Mouse (Mus musculus): ENCODE data around the gene Tmem63b.
A peak's percentile ranks its signal among the peaks of the same experiment; 100 is the strongest.

The Tmem63b gene

DNA sequence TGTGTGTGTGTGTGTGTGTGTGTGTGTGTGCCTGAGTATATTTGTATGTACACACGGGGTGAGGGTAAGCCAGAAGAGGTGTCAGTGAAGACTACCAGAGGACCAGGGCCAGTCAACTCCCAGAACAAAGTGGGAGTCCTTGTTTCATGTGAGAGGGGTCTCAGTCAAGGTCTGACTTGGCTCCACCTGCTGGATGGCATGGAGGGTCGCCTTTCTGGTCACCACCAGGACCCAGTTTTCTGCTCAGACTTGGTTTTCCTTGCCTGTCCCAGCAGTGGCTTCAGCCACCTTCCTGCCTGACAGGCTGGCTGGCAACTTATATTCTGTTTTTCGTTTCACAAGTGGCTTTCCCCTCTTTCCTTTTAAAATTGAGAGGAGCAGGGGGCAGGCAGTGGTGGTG is 20.7 kb upstream of the Tmem63b start:
- no peak for DNase-seq (ENCODE audit: low read depth in 1 of 2, low spot score in 2 of 2)

DNA sequence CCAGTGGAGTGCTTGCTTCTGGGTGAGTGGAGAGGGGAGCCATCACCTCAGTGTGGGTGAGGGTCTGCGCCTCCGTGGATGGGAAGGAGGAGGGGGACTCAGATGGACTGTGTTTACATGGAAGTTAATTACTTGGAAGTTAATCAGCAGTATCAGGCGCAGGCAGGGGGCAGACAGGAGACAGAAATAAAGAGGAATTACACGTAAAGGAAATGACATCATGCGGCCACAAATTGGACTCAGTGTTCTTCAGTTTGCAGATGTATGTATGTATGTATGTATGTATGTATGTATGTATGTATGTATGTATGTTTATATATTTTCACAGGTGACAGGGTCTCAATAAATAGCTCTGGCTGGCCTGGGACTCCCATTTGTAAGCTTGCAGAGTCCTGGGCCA is 20.1 kb upstream of the Tmem63b start:
- no peak for DNase-seq (ENCODE audit: low read depth in 1 of 2, low spot score in 2 of 2)

DNA sequence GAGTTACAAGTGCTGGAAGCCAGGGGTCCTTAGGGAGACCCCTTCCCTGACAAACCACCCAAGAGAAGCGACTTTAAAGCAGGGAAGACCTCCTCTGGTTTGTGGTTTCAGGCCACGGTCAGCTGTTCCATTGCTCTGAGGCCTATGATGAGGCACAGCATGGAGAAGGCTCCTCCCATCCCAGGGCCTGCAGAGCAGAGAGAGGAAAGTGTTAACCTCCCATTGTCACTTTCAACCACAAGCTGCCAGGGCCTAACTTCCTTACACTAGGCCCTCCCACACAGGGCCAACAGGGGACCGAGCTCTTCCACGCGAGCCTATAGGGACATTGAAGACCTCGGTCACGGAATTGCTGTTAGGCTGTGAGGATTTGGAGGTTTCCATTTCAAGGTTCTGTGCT is 16.5 kb upstream of the Tmem63b start:
- DNase-seq (ENCODE audit: low read depth in 1 of 2, low spot score in 2 of 2) = peak; percentile 24 to 45

DNA sequence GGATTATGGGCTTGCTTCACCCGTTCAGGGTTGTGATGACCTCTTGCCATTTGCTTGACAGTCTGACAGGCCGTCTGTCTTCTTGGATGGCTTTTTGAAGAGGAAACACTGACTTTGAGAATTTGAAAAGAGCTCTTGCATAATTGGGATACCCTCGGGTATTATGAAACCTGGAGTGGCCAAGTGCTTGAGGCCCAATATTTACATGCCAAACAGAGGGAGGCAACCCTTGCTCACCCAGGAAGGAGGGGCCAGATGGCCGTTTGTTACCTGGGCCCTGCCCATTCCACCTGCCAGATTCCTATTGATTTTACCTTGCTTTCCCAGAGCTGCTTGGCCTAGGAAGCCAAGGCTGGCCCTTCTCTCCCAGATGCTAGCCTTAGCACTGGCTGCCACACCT is 15.5 kb upstream of the Tmem63b start:
- no peak for DNase-seq (ENCODE audit: low read depth in 1 of 2, low spot score in 2 of 2)

DNA sequence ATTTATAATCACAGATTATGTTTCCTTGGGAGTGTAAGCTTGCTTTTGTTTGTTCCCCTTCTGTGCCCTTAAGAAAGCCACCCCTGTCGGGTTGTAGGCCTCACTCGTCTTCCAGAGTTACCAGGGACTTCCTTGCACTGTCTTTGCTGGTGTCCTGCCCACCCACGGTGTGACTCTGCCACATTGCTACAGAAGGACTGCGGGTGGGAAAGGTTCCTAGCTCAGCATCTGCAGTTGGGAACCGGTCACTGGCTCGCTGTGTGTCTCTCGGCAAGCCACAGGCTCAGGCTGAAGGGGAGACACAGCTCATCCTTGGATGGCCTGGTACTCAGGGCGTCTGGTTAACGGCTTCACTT is 14.5 kb upstream of the Tmem63b start:
- no peak for DNase-seq (ENCODE audit: low read depth in 1 of 2, low spot score in 2 of 2)

DNA sequence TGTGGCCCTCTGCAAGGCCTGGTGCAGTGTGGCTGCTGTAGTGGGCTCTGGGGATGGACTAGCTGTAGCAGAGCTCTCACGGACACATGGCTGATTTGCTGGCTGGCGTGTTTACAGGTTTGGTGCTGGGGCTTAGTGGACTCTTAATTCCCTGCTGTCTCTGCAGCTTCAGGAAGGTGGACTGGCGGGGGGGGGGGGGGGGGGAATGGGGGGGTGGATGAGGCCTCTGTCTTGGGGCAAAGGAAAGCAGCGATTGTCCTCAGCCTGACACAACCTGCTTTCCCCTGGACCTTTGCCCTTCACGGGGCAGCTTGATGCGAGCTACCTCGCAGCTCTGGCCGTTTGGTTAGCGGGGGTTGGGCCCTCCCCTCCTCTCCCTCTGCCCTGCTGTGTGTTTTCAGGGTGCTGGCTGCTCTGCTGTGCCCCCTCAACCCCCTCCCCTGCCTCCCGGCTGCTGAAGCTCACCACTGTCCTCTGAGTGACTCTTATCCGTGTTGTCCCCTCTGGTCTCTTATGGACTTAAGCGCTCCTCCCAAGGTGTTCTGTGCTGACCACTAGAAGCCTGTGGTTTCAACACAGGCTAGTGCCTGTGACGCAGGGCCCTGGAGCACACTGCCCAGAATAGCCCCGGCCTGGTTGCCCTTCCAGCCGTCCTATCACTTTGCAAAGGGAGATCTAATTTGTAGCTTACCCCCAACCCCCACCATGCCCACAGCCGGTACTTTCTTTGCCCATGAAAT is 14.0 kb upstream of the Tmem63b start:
- no peak for DNase-seq (ENCODE audit: low read depth in 1 of 2, low spot score in 2 of 2)

DNA sequence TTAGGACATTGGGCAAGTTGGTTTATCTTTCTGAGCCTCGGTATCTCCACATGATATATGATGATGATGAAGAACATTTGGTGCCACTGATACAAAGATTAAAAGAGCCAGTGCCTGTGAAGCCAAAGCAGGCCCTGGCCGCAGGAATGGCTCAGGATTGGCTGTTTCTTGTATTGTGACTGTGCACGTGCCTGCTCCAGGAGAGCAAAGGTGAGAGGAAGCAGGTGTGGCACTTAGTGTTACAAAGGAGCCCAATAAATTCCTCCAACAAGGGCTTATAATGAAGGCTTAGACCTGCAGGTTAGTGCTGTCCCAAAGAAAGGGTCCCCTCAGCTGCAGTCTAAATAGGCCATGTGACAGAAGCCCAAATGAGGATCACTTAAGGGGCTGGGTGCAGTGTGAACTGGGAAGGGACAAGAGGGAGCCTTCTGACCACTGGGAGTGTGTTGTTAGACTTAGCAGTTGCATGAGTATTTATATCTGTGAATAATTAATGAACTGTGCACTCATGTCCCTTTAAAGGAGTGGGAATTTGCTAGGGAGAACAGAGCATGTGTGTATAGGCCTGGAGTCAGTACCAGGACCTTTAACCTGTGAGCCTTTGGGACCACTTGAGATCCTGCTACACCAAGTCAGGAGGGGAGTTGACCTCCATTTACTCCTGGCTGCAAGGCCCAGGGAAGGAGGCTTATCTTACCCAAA is 12.5 kb upstream of the Tmem63b start:
- DNase-seq (ENCODE audit: low read depth in 1 of 2, low spot score in 2 of 2) = no peak

DNA sequence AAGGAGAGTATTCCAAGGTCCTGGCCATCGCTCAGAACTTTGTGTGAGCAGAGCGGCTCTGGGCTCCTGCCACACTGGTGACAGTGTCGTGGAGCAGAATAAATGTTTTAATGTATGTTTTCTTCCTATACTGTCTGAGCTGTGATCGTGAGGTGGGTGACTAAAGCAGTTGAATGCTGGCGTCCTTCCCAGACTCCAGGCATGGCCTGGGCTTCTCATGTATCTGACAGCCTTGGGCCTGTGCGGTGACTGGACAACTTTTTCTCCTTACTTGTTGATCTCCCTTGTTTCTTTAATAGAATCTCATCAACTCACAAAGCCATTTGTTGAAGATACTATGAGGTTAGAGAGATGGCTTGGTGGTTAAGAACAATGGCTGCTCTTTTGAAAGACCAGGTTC is 11.7 kb upstream of the Tmem63b start:
- no peak for DNase-seq (ENCODE audit: low read depth in 1 of 2, low spot score in 2 of 2)

DNA sequence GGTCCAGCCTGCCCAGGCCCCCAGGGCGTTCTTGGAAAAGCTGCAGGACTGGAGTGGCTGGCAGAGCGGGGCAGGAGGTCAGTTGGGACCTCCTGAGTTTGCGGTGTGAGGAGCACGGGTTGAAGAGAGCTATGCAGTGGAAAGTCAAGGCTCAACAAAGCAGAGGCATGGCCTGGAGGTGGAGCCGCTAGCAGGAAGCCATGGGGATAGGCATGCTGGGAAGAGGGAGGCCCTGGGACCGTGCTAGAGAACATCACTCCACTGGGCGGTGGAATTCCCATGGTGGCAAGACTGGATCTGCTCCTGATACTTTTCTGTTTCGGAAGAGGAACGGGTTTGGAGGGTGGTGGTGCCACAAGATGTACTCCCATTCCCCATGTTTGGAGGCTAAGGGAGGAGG is 10.3 kb upstream of the Tmem63b start:
- no peak for DNase-seq (ENCODE audit: low read depth in 1 of 2, low spot score in 2 of 2)

DNA sequence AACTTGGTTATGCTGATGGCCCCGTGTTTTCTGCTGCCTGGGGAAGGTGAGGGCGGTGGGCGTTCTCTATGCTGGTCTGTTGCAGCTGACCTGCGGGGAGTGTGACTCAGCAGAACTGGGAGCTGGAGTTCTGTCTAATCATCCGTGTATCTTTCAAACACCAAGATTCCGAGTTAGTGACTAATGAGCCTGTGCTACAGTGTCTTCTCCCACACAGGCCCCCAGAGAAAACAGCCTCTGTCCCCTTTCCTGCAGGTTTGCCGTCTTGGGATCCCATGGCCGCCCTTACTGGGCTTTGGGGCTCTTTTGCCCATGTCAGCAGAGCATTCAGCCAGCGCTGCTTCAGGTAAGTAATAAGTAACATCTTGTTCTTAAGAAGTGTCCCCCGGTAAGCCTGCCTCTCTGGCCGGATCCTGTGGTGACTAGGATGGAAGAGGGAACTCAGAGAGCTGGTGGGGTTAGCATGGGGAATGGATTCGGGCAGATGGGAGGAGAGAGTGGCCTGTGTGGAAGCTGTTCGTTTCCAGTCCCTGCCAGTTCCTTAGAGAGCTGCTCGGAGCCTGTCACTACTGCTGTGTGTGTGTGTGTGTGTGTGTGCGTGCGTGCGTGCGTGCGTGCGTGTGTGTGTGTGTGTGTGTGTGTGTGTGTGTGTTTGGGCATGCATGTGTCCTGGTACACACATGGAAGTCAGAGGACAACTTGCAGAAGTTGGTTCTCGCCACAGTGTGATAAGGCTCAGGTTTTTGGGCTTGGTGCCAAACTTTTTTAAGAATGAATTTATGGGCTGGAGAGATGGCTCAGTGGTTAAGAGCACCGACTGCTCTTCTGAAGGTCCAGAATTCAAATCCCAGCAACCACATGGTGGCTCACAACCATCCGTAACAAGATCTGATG is 8.8 kb upstream of the Tmem63b start:
- no peak for DNase-seq (ENCODE audit: low read depth in 1 of 2, low spot score in 2 of 2)

DNA sequence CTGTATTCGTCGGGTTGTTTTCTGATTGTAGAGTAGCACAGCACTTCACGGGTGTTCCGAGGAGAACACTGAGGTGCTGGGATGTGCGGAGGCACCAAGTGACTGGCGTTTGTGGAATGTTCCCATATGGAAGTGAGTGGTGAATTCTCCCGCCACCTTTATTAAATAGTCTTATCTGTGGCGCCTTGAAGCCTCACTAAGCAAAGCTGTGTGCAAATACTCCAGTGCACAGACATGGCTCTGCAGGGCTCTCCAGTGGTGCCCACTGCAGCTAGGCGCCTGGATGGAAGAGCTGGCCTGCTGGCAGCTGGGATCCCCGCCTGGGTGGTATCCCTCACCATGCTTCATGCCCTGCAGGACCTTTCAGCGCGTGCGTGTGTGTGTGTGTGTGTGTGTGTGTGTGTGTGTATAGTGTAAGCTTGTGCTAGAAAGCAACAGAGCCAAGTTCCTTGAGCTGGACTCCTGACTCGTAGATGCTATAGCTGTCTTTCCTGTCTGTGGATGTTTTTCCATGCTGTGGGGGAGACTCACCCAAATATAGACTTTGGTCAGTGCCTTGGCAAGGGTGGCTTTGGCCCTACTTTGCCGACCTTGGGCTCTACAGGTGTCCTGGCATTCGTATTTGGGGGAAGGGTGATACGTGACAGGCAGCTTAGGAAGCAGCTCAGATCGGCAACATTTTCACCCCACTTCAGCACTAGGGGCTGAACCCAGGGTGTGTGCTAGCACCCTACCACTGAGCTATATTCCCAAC is 7.3 kb upstream of the Tmem63b start:
- no peak for DNase-seq (ENCODE audit: low read depth in 1 of 2, low spot score in 2 of 2)

DNA sequence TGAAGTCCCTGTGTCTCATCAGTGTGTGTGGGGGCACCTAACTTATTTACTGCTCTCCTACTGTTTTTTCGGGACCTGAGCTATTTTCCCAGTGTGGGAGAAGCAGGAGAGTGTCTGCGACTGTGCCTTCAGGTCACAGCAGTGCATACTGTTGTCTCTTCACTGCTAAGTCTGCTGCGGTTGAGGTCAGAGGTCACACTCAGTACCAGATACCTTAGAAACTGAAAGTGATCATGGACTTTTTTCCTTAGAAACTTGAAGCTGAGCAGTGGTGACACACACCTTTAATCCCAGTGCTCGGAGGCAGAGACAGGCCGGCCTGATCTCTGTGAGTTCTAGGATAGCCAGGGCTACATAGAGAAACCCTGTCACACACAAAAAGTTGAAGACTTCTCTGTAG is 5.5 kb upstream of the Tmem63b start:
- no peak for DNase-seq (ENCODE audit: low read depth in 1 of 2, low spot score in 2 of 2)

DNA sequence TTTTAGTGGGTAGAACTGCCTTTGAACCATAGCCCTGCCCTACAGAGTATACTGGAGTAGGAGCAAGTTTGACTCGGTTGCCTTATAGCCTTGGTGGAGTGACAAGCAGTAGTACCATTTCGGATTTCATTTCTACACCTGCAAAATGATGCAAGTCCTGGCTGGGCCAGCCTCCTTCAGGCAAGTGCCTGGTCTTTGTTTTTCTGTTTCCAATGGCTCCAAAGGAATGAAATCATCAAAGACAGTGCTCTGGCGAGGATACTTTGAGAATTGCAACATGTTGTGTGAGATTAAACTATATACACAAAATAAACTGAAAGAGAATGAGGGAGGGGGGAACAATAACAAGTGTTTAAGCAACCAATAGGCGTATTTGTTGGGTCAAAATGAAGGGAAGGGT is 3.3 kb upstream of the Tmem63b start:
- DNase-seq (ENCODE audit: low read depth in 1 of 2, low spot score in 2 of 2) = no peak

DNA sequence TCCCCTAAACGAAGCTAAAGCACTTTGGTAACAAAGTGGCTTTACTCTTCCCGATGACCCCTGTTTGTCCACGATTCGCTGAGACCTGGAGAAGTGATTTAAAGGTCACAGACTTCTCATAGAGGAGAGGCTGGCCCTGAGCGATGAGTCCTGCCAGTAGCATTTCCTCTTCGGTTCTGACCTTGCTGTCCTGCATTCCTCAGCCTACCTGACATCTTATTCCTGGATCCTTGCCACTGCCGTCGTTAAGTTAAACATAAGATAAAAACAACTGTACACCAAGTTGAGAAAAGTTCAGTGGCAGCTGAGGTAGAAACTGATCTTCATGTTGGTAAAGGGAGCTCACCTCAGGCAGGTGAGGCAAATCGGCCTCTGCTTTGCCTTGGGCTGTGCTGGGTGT is 2.4 kb upstream of the Tmem63b start:
- no peak for DNase-seq (ENCODE audit: low read depth in 1 of 2, low spot score in 2 of 2)

DNA sequence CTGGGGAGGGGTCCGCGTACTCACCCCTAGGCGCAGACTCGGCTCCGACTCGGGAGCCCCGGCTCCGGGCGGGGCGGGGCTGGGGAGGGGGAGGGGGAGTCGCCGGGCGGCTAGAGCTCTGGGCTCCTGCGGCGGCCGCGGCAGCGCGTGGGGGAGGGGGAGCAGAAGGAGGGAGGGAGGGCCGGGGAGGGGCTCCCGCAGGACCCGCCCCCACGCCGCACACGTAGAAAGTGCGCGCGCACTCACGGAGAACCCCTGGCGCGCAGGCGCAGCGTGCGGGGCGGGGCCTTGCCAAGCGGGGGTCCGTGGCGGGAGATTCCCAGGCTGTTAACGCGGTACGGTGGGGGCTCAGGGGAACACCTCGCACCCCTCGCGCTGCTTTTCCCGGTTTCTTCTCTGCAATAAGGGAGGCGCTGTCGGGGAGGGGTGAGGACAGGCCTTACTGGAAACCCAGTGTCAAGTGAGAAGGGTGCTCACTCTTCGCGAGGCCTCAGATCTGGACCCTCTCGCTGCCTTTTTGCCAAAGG is 549 bp downstream of the Tmem63b start, which contains the start of gene Mrpl14:
TSS of gene Mrpl14 (plus strand) at position 230 of the 527 bp plus-strand sequence.
- peak; percentile 68 to 76 for DNase-seq (ENCODE audit: low read depth in 1 of 2, low spot score in 2 of 2)

DNA sequence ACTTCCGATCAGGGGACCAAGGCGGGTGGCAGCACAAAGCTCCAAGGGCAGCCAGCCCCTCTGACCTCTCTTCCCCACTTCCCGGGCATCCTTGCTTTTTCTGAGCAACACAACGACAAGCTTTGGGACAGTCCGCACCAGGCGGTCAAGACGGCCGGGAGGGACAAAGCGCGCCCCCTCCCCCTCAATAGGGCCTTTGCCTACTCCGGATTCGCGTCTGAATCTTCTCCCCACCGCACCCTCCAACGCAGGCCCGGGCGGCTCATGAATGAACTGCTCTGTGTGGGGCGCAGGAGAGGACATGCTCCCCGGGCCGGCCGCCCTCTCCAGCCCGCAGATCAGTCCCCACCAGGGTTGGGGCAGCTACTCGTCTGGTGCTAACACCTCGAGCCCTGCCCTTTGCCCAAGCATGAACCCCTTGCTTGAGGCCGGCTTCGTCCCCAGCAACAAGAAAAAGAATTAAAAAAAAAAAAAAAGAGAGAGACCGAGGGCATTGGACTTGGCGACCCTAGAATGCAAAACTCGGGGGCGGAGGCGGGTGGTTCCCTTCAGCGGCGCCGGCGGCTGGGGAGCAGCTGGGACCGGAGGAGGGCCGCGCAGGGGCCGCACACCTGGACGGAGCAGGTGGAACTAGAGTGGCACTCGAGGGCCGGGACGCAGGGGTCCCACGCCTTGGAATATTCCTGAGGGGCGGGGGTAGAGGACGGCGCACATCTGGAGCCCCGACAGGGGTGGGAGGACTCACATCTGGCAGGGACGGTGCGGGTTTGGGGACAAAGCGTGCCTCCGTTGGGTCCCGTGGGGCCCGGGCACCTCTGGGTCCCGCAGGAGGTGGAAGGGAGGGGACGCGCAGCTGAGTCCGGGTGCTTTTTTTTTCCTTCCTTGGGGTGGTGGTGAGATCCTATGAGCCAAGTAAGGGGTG is 1.3 kb downstream of the Tmem63b start:
- no peak for DNase-seq (ENCODE audit: low read depth in 1 of 2, low spot score in 2 of 2)

DNA sequence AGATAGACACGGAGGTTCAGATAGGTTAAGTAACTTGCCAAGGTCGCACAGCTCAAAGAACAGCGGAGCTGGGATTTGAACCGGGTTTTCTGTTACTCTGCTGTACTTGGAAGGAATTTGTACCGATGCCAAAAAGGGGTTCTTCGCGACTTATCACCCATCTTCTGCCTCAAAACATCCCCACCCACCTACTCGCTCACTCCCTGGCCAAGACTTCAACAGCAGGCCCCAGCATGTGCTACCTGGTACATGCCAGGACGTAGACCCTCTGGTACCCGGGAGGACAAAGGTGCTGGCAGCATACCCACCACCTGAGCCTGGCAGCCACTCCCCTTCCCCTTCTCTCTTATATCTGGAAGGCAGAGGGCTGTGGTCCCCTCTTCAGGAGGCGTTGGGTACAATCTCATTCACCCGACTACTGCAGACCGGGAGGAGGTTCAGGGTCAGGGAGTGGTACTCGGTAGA is 2.0 kb downstream of the Tmem63b start:
- DNase-seq (ENCODE audit: low read depth in 1 of 2, low spot score in 2 of 2) = no peak

DNA sequence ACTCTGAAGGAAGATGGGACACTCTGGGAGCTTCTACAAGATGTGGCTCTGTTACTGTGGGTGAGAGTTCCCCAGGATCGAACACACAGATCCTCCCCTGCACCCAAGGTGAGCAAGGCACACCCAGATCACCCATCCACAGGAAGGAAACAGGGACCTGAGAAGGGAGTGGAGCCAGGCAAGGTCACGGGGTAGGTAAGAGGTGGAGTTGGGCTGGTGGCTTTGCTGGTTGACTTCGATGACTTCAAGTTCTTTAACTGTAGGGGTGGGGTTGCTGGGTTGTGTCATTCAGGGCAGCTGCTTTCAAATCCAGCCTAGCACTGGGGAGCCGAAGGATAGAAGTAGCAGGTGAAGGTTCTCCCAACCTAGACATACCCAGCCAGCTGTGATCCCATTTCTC is 3.9 kb downstream of the Tmem63b start:
- no peak for DNase-seq (ENCODE audit: low read depth in 1 of 2, low spot score in 2 of 2)

DNA sequence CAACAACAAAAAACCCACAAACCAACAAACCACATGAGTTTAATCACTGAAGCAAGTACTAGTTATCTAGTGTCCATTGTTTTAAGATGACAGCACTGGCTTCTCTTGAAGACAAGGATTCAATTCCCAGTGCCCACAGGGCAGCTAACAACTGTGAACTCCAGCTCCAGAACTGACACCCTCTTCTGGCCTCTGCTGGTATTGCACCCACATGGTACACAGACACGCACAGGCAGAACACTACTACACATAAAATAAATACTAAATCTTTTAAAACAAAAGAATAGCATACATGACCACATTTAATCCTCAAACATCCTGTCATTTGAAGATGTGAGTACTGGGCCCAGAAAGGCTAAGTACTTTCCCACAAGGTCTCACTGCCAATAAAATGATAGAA is 5.1 kb downstream of the Tmem63b start:
- no peak for DNase-seq (ENCODE audit: low read depth in 1 of 2, low spot score in 2 of 2)

All from monocyte, adult 2 months (primary cell).